Mouse (Mus musculus) thymus, adult 2 months (tissue): ENCODE data around the gene Alkbh3. TPM values are rescaled to one million over a fixed set of nuclear protein-coding genes. Genes with fewer than 3 reads are reported as not detected.

Experiments
- DNase-seq: peaks from one replicate; pipeline ENCODE4 v3.0.0; 2021
- H3K27ac ChIP-seq: fragments of 200-500 bp; 2 replicates; pipeline ENCODE4 v1.5.1; 2012; ENCODE audit warnings: low read length, control low read depth; ENCODE audit not compliant: control insufficient read depth, insufficient read depth
- H3K27me3 ChIP-seq: fragments of 200-500 bp; 2 replicates; pipeline ENCODE4 v1.6.1; 2012; ENCODE audit warnings: mild to moderate bottlenecking, low read length, moderate library complexity, mixed read lengths; ENCODE audit not compliant: control insufficient read depth, insufficient read depth
- H3K36me3 ChIP-seq: fragments of 200-500 bp; 2 replicates; pipeline ENCODE4 v1.6.1; 2012; ENCODE audit warnings: mild to moderate bottlenecking, low read length, moderate library complexity; ENCODE audit not compliant: control insufficient read depth, insufficient read depth
- H3K4me1 ChIP-seq: fragments of 200-500 bp; replicated peaks from 2 replicates; pipeline ENCODE4 v1.6.1; 2012; ENCODE audit warnings: low read length; ENCODE audit not compliant: control insufficient read depth, insufficient read depth
- H3K4me3 ChIP-seq: fragments of 200-500 bp; 2 replicates; pipeline ENCODE4 v1.5.1; 2012; ENCODE audit warnings: mild to moderate bottlenecking, low read length, control low read depth, moderate library complexity; ENCODE audit not compliant: control insufficient read depth, insufficient read depth
- CTCF ChIP-seq: fragments of 200-500 bp; IDR thresholded peaks from 2 replicates; pipeline ENCODE4 v1.5.1; 2012; ENCODE audit warnings: mild to moderate bottlenecking, control low read depth, low read length, moderate library complexity, borderline replicate concordance; ENCODE audit not compliant: control insufficient read depth, poor library complexity, insufficient read depth; ENCODE audit errors: extremely low read depth
- POLR2A ChIP-seq: fragments of 200-500 bp; IDR thresholded peaks from 2 replicates; pipeline ENCODE4 v1.6.1; 2012; ENCODE audit warnings: mild to moderate bottlenecking, low read length, control low read depth, moderate library complexity; ENCODE audit not compliant: control insufficient read depth, poor library complexity, insufficient read depth; ENCODE audit errors: extremely low read depth
- WGBS: fragments of 180-500 bp; shearing (Covaris S2); methylation state at CpG from one replicate; pipeline ENCODE4 v1.1.7; 2018; 5-methylcytosine and 5-hydroxymethylcytosine counted together
- polyA plus RNA-seq: library from polyadenylated mRNA; depleted of rRNA; stranded (reverse); fragments of >200 nt; gene quantifications from 2 replicates; pipeline ENCODE4 v1.2.3, GENCODE M21; 2012

Gene Alkbh3
- polyA plus RNA-seq, 1 experiment: 54.3 TPM

DNA sequence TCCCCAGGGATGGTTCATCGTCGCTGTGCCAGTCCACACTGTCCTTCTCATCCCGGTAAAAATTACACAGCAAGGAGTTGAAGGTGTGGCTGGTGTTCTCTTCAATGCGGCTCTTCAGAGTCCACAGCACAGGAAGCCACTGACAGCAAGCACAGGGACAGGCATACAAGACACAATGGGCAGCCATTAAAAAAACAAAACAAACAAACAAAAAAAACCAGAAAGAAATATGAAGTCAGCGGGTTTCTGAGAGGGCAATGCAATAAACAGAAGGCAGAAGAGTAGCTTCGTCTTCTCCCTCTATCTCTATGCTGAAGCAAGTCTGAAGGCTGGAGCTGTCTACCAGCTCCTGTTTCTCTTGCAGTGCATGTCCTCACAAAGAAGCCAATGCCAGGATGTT, 14.4 kb downstream of the Alkbh3 start, which contains the start of gene Gm27027:
TSS of gene Gm27027 (minus strand) at position 101 of the 400 bp plus-strand sequence.
- WGBS: 98% methylated on average over 6 of the region's 6 CpGs
- no peak for TF ChIP-seq CTCF
- no peak for TF ChIP-seq POLR2A
- DNase-seq: no peak

DNA sequence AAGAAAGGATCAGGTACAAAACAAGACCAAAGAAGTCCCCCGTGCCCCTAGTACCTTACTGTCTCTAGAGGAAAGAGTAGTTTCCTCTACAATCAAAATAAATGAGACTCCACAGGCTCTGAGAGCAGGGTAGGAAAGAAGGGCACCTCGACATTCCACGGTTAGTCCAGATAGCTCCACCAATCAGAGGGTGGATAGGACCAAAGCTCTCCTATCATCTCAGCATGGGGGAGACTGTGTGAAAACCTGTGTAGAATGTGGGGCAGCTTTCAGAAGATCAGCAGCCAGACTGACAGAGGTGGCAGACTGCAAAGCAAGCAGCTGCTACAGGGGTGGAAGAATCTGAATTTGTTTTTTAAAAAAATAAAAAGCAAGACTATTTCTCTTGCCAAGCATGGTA, 17.8 kb downstream of the Alkbh3 start:
- no peak overlapping the region for H3K27ac ChIP-seq
- no peaks in the 10 kb centered on the region for H3K4me1 ChIP-seq
- no peak overlapping the region for H3K4me3 ChIP-seq
- no peaks in the 10 kb centered on the region for H3K27me3 ChIP-seq
- TF ChIP-seq CTCF (no peak), POLR2A (no peak)
- 95% methylated on average over 3 of the region's 3 CpGs for WGBS
- no peak for DNase-seq
- peaks cover 55% of the 10 kb centered on the region for H3K36me3 ChIP-seq

More for the DNA sequence above, 14.4 kb downstream of the Alkbh3 start, which contains the start of gene Gm27027:
- H3K4me3 ChIP-seq: no peak within 1 kb of the TSS
- no peaks in the 10 kb centered on the region for H3K27me3 ChIP-seq
- no peaks in the 10 kb centered on the region for H3K4me1 ChIP-seq
- H3K27ac ChIP-seq: no peak within 1 kb of the TSS
- peaks cover 60% of the 10 kb centered on the region for H3K36me3 ChIP-seq

DNA sequence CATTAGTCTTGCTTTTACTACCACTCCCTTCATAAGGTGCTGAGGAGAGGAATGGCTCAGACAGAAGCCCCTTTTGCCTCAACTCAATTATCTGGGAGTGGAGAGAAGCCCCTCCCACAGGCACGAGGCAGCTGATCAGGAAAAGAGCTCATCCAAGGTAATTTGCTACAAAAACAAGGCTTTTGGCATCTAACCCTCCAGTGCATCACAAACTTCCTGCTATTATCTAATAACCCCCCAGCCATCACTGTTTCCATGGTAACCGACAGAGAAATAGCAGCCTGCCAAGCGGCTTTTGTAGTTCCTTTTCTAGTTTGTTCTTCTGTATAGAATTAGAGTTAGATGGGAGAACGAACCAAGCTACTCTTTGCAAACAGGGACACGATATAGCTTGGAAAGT, 18.3 kb downstream of the Alkbh3 start:
- 92% methylated on average over 5 of the region's 5 CpGs for WGBS
- Histone ChIP-seq H3K36me3 (peaks cover 55% of the 10 kb centered on the region), H3K27me3 (no peaks in the 10 kb centered on the region), H3K4me1 (no peaks in the 10 kb centered on the region), H3K27ac (no peak overlapping the region), H3K4me3 (no peak overlapping the region)
- no peak for DNase-seq
- TF ChIP-seq CTCF (no peak), POLR2A (no peak)

DNA sequence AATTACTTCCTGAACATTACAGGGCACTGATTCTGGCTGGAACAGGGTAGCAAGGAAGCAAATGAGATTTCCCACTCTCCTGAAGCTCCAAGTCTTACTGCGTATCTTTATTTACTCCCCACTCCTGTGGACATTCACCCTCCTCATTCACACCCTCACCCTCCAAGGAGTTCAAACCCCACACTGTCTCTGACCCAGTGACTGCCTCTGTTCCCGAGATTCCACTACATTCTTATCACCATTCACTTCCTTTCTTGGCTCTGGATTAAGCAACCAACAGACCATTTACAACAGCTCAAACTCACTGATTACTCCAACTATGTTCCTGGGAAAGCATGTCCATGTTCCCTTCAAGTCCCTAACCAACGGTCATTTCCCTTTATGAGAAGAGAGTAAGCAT, 19.3 kb downstream of the Alkbh3 start:
- Histone ChIP-seq H3K27ac (no peak overlapping the region), H3K36me3 (peaks cover 53% of the 10 kb centered on the region), H3K4me3 (no peak overlapping the region), H3K4me1 (no peaks in the 10 kb centered on the region), H3K27me3 (no peaks in the 10 kb centered on the region)
- no peak for TF ChIP-seq CTCF
- no peak for TF ChIP-seq POLR2A
- WGBS: 96% methylated on average over 3 of the region's 3 CpGs
- DNase-seq: no peak

DNA sequence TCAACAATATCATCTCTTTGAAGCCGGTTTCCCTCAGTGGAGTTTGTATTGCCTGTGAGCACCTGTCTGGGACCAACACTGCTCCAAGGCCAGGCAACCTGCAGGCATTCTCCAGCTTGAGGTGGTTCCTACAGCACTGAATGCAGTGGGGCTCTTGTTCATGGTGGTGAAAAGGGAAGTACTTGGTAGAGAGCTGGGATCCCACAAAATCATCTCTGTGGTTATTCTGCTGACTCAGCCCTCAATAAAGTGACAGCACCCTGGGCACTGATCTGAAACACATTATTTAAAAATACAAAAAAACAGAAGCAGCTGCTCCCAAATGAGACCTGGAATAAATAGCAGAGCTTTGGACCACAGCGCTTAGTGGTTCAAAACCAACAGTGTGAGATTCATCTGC, 22.2 kb downstream of the Alkbh3 start:
- Histone ChIP-seq H3K4me3 (no peak overlapping the region), H3K4me1 (no peaks in the 10 kb centered on the region), H3K27me3 (no peaks in the 10 kb centered on the region), H3K27ac (no peak overlapping the region), H3K36me3 (peaks cover 26% of the 10 kb centered on the region)
- TF ChIP-seq CTCF: no peak
- no peak for TF ChIP-seq POLR2A
- DNase-seq: no peak
- WGBS: 73% methylated on average over 2 of the region's 2 CpGs

DNA sequence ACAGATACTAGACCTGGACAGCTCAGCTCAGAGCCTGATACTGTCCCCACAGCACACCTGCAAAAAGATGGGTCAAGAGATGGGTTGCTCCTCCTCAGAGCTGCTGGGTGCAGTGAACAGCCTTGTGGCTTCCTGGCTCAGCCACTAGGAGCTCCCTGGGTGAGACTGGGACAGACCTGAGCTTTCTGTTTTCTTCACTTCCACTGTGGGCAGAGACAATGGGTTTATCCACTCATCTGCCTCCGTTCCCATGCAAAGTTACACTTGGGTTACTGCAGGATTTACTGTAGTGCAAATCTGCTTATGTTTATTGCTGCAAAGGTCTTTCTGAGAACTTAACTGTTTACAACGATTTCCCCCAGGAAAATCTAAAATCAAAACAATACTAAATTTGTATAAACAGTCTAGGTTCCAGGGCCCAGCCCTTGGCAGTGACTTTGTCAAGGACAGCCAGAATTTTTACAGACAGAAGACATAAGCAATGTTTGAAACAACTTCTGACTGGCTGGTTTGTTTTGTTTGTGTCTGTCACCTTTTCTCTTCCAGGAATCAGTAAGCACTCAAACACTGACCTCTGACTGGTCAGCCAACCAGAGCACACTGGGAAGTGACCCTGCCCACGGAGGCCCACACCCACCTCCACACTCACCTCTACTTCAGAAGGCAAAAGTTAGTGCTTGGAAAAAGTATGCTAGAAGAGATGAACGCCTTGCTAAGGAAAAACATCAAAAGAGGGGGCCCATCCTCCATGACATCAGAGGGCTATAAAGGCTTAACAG, 28.0 kb downstream of the Alkbh3 start:
- Histone ChIP-seq H3K4me3 (no peak overlapping the region), H3K27me3 (no peaks in the 10 kb centered on the region), H3K27ac (no peak overlapping the region), H3K36me3 (peaks cover 16% of the 10 kb centered on the region), H3K4me1 (no peaks in the 10 kb centered on the region)
- 95% methylated on average over 4 of the region's 4 CpGs for WGBS
- DNase-seq: no peak
- TF ChIP-seq POLR2A (no peak), CTCF (no peak)
